Mouse (Mus musculus) limb, embryonic 10.5 days (tissue): ENCODE results near the gene Psen2. TPM values are rescaled to one million over a fixed set of nuclear protein-coding genes. Genes with fewer than 3 reads are reported as not detected.

Source experiments
- DNase-seq: peaks from one replicate; pipeline ENCODE4 v3.0.0-alpha.2; 2017; ENCODE audit warnings: low spot score
- H3K27ac ChIP-seq: fragments of 300-500 bp; sonication (generic); 2 replicates; pipeline ENCODE4 v1.5.1; 2016; ENCODE audit warnings: mild to moderate bottlenecking
- H3K27me3 ChIP-seq: fragments of 300-500 bp; sonication (generic); 2 replicates; pipeline ENCODE4 v1.6.1; 2016; ENCODE audit warnings: low read depth, mild to moderate bottlenecking; ENCODE audit not compliant: poor library complexity, severe bottlenecking
- H3K36me3 ChIP-seq: fragments of 300-500 bp; sonication (generic); 2 replicates; pipeline ENCODE4 v1.6.1; 2016; ENCODE audit warnings: mild to moderate bottlenecking, moderate library complexity
- H3K4me1 ChIP-seq: fragments of 300-500 bp; sonication (generic); 2 replicates; pipeline ENCODE4 v1.6.1; 2016
- H3K4me3 ChIP-seq: fragments of 300-500 bp; sonication (generic); 2 replicates; pipeline ENCODE4 v1.5.1; 2016; ENCODE audit warnings: mild to moderate bottlenecking, moderate library complexity
- H3K9me3 ChIP-seq: fragments of 300-500 bp; sonication (generic); replicated peaks from 2 replicates; pipeline ENCODE4 v1.6.1; 2016; ENCODE audit warnings: mild to moderate bottlenecking
- WGBS: fragments of 180-500 bp; shearing (Covaris S2); methylation state at CpG from one replicate; pipeline ENCODE4 v1.1.7; 2016; 5-methylcytosine and 5-hydroxymethylcytosine counted together
- polyA plus RNA-seq: library from polyadenylated mRNA; unstranded; fragments of >200 nt; fragmentation: Nextera tagmentation; extraction: Ambion mirVana; gene quantifications from 2 replicates; pipeline ENCODE4 v1.2.1, GENCODE M21; 2016

The Psen2 gene
- polyA plus RNA-seq, 1 experiment from 2014 or later: 7.1 TPM

GRCm38 (mm10) chr1:180198959-180199714, 64.1 kb downstream of the Psen2 start, which contains the start of gene Coq8a:
TSS of gene Coq8a (minus strand) at chr1:180199602.
- H3K4me1 ChIP-seq: peaks cover 13% of the 10 kb centered on the region
- H3K9me3 ChIP-seq: no peaks in the 10 kb centered on the region
- DNase-seq: no peak
- H3K36me3 ChIP-seq: no peaks in the 10 kb centered on the region
- 78% methylated on average over 4 of the region's 4 CpGs for WGBS
- no peak within 1 kb of the TSS for H3K4me3 ChIP-seq
- no peak within 1 kb of the TSS for H3K27ac ChIP-seq
- H3K27me3 ChIP-seq: peaks cover 4% of the 10 kb centered on the region; the same call in 1 of the 2 replicates

GRCm38 (mm10) chr1:180197956-180198355, 65.3 kb downstream of the Psen2 start:
- Histone ChIP-seq H3K4me3 (no peak overlapping the region), H3K27me3 (peaks cover 10% of the 10 kb centered on the region; the same call in 1 of the 2 replicates), H3K4me1 (peaks cover 13% of the 10 kb centered on the region), H3K36me3 (no peaks in the 10 kb centered on the region), H3K9me3 (no peaks in the 10 kb centered on the region), H3K27ac (no peak overlapping the region)
- WGBS: 87% methylated on average over 3 of the region's 3 CpGs
- no peak for DNase-seq

- Histone ChIP-seq H3K27ac (peak overlapping the region; percentile 67), H3K4me3 (peak overlapping the region; percentile 71; the same call in 1 of the 2 replicates), H3K36me3 (no peaks in the 10 kb centered on the region), H3K27me3 (peaks cover 10% of the 10 kb centered on the region; the same call in 1 of the 2 replicates), H3K9me3 (no peaks in the 10 kb centered on the region), H3K4me1 (peaks cover 13% of the 10 kb centered on the region)
- no peak for DNase-seq
- WGBS: 94% methylated on average over 9 of the region's 9 CpGs
Observed at GRCm38 (mm10) chr1:180196508-180196907, 66.7 kb downstream of the Psen2 start.

- WGBS: 1% methylated on average over 57 of the region's 57 CpGs
- Histone ChIP-seq H3K27me3 (peaks cover 10% of the 10 kb centered on the region; the same call in 1 of the 2 replicates), H3K36me3 (no peaks in the 10 kb centered on the region), H3K27ac (peak overlapping the region; percentile 67), H3K4me1 (peaks cover 13% of the 10 kb centered on the region), H3K4me3 (peak overlapping the region; percentile 71), H3K9me3 (no peaks in the 10 kb centered on the region)
- DNase-seq: peak; percentile 94
Observed at GRCm38 (mm10) chr1:180195703-180196381, 67.4 kb downstream of the Psen2 start.

- H3K4me3 ChIP-seq: peak overlapping the region; percentile 71
- H3K4me1 ChIP-seq: peaks cover 13% of the 10 kb centered on the region
- 35% methylated on average over 9 of the region's 9 CpGs for WGBS
- H3K9me3 ChIP-seq: no peaks in the 10 kb centered on the region
- DNase-seq: peak; percentile 42
- no peak overlapping the region for H3K27ac ChIP-seq
- peaks cover 10% of the 10 kb centered on the region; the same call in 1 of the 2 replicates for H3K27me3 ChIP-seq
- no peaks in the 10 kb centered on the region for H3K36me3 ChIP-seq
Observed at GRCm38 (mm10) chr1:180194781-180195471, 68.3 kb downstream of the Psen2 start.

- H3K36me3 ChIP-seq: no peaks in the 10 kb centered on the region
- WGBS: 91% methylated on average over 9 of the region's 9 CpGs
- DNase-seq: no peak
- peaks cover 10% of the 10 kb centered on the region; the same call in 1 of the 2 replicates for H3K27me3 ChIP-seq
- H3K4me1 ChIP-seq: peaks cover 13% of the 10 kb centered on the region
- H3K9me3 ChIP-seq: no peaks in the 10 kb centered on the region
- no peak overlapping the region for H3K4me3 ChIP-seq
- no peak overlapping the region for H3K27ac ChIP-seq
Observed at GRCm38 (mm10) chr1:180194048-180194447, 69.2 kb downstream of the Psen2 start.

- H3K27me3 ChIP-seq: peaks cover 10% of the 10 kb centered on the region; the same call in 1 of the 2 replicates
- WGBS: 85% methylated on average over 8 of the region's 8 CpGs
- DNase-seq: no peak
- no peaks in the 10 kb centered on the region for H3K36me3 ChIP-seq
- peaks cover 13% of the 10 kb centered on the region for H3K4me1 ChIP-seq
- H3K4me3 ChIP-seq: no peak overlapping the region
- no peaks in the 10 kb centered on the region for H3K9me3 ChIP-seq
- H3K27ac ChIP-seq: no peak overlapping the region
Observed at GRCm38 (mm10) chr1:180193391-180193935, 69.8 kb downstream of the Psen2 start.

- H3K27ac ChIP-seq: no peak overlapping the region
- no peak overlapping the region for H3K4me3 ChIP-seq
- no peaks in the 10 kb centered on the region for H3K36me3 ChIP-seq
- H3K9me3 ChIP-seq: no peaks in the 10 kb centered on the region
- WGBS: 72% methylated on average over 4 of the region's 4 CpGs
- H3K27me3 ChIP-seq: peaks cover 10% of the 10 kb centered on the region; the same call in 1 of the 2 replicates
- H3K4me1 ChIP-seq: peaks cover 13% of the 10 kb centered on the region
- no peak for DNase-seq
Observed at GRCm38 (mm10) chr1:180192866-180193265, 70.4 kb downstream of the Psen2 start.

- no peaks in the 10 kb centered on the region for H3K36me3 ChIP-seq
- no peaks in the 10 kb centered on the region for H3K9me3 ChIP-seq
- H3K4me3 ChIP-seq: no peak overlapping the region
- DNase-seq: no peak
- no peak overlapping the region for H3K27ac ChIP-seq
- 74% methylated on average over 7 of the region's 7 CpGs for WGBS
- peaks cover 10% of the 10 kb centered on the region; the same call in 1 of the 2 replicates for H3K27me3 ChIP-seq
- peaks cover 13% of the 10 kb centered on the region for H3K4me1 ChIP-seq
Observed at GRCm38 (mm10) chr1:180191651-180192220, 71.5 kb downstream of the Psen2 start.

- no peaks in the 10 kb centered on the region for H3K9me3 ChIP-seq
- H3K36me3 ChIP-seq: no peaks in the 10 kb centered on the region
- no peak overlapping the region for H3K4me3 ChIP-seq
- WGBS: 85% methylated on average over 8 of the region's 8 CpGs
- no peak overlapping the region for H3K27ac ChIP-seq
- DNase-seq: no peak
- peaks cover 10% of the 10 kb centered on the region; the same call in 1 of the 2 replicates for H3K27me3 ChIP-seq
- H3K4me1 ChIP-seq: peaks cover 9% of the 10 kb centered on the region
Observed at GRCm38 (mm10) chr1:180191112-180191511, 72.1 kb downstream of the Psen2 start.

- Histone ChIP-seq H3K36me3 (no peaks in the 10 kb centered on the region), H3K27me3 (0 out of 2 replicates have a peak, but pooled peaks cover 4% of the 10 kb centered on the region), H3K4me1 (no peaks in the 10 kb centered on the region), H3K4me3 (no peak overlapping the region), H3K27ac (no peak overlapping the region), H3K9me3 (no peaks in the 10 kb centered on the region)
- DNase-seq: no peak
- 88% methylated on average over 4 of the region's 4 CpGs for WGBS
Observed at GRCm38 (mm10) chr1:180188951-180189350, 74.3 kb downstream of the Psen2 start.

- Histone ChIP-seq H3K27ac (no peak overlapping the region), H3K9me3 (no peaks in the 10 kb centered on the region), H3K4me1 (no peaks in the 10 kb centered on the region), H3K4me3 (no peak overlapping the region), H3K36me3 (no peaks in the 10 kb centered on the region), H3K27me3 (no peaks in the 10 kb centered on the region)
- 89% methylated on average over 3 of the region's 3 CpGs for WGBS
- DNase-seq: no peak
Observed at GRCm38 (mm10) chr1:180186371-180186770, 76.9 kb downstream of the Psen2 start.
